Mouse (Mus musculus): ENCODE data around the gene Wdr63. TPM values are rescaled to one million over a fixed set of nuclear protein-coding genes. Genes with fewer than 3 reads are reported as not detected.

Wdr63 gene
- polyA plus RNA-seq, 1 experiment from 2014 or later = 0.31 TPM

GRCm38 (mm10) chr3:146150560-146150959 is 42.6 kb upstream of the Wdr63 start:
- peak overlapping the region; percentile 27 for H3K4me3 ChIP-seq (ENCODE audit: low read depth, low read length)
- H3K9me3 ChIP-seq (ENCODE audit: control insufficient read depth, low read length) = no peaks in the 10 kb centered on the region
- H3K4me1 ChIP-seq (ENCODE audit: control insufficient read depth, insufficient read depth, low read length) = peaks cover 5% of the 10 kb centered on the region
- H3K36me3 ChIP-seq (ENCODE audit: control insufficient read depth, insufficient read depth, low read length) = no peaks in the 10 kb centered on the region
- H3K4me2 ChIP-seq (ENCODE audit: low read depth, low read length) = peak overlapping the region; percentile 74
- no peak overlapping the region for H3K9ac ChIP-seq (replicated peaks; ENCODE audit: low read depth, low read length)
- ATAC-seq (ENCODE audit: low read depth) = no peak
- H3K27me3 ChIP-seq (ENCODE audit: control insufficient read depth, insufficient read depth, low read length) = peaks cover 2% of the 10 kb centered on the region; the same call in 1 of the 2 replicates
- no peak overlapping the region for H3K27ac ChIP-seq (ENCODE audit: low read depth, low read length)
- 16% methylated on average over 11 of the region's 11 CpGs for WGBS

- Histone ChIP-seq H3K27ac (ENCODE audit: low read depth, low read length) (no peak overlapping the region), H3K36me3 (ENCODE audit: control insufficient read depth, insufficient read depth, low read length) (no peaks in the 10 kb centered on the region), H3K9me3 (ENCODE audit: control insufficient read depth, low read length) (no peaks in the 10 kb centered on the region), H3K27me3 (ENCODE audit: control insufficient read depth, insufficient read depth, low read length) (peaks cover 2% of the 10 kb centered on the region; the same call in 1 of the 2 replicates), H3K9ac (replicated peaks; ENCODE audit: low read depth, low read length) (peak overlapping the region; percentile 42; the same call in 1 of the 2 replicates), H3K4me2 (ENCODE audit: low read depth, low read length) (peak overlapping the region; percentile 74), H3K4me3 (ENCODE audit: low read depth, low read length) (peak overlapping the region; percentile 27), H3K4me1 (ENCODE audit: control insufficient read depth, insufficient read depth, low read length) (peaks cover 5% of the 10 kb centered on the region)
- 1% methylated on average over 26 of the region's 26 CpGs for WGBS
- ATAC-seq (ENCODE audit: low read depth) = no peak
These were observed 42.1 kb upstream of the Wdr63 start for GRCm38 (mm10) chr3:146150058-146150400.

GRCm38 (mm10) chr3:146149156-146150057 is 41.5 kb upstream of the Wdr63 start, which contains the start of gene Mcoln2:
Gene Mcoln2 (plus strand): TSS chr3:146149833.
- peak within 1 kb of the TSS; percentile 74 for H3K4me2 ChIP-seq (ENCODE audit: low read depth, low read length)
- H3K36me3 ChIP-seq (ENCODE audit: control insufficient read depth, insufficient read depth, low read length) = no peaks in the 10 kb centered on the region
- no peak within 1 kb of the TSS for H3K27ac ChIP-seq (ENCODE audit: low read depth, low read length)
- 16% methylated on average over 28 of the region's 34 CpGs for WGBS
- ATAC-seq (ENCODE audit: low read depth) = peak; percentile 11; the same call in 1 of the 2 replicates
- H3K4me3 ChIP-seq (ENCODE audit: low read depth, low read length) = peak within 1 kb of the TSS; percentile 27
- H3K9ac ChIP-seq (replicated peaks; ENCODE audit: low read depth, low read length) = peak within 1 kb of the TSS; percentile 42; the same call in 1 of the 2 replicates
- no peaks in the 10 kb centered on the region for H3K9me3 ChIP-seq (ENCODE audit: control insufficient read depth, low read length)
- peaks cover 2% of the 10 kb centered on the region; the same call in 1 of the 2 replicates for H3K27me3 ChIP-seq (ENCODE audit: control insufficient read depth, insufficient read depth, low read length)
- H3K4me1 ChIP-seq (ENCODE audit: control insufficient read depth, insufficient read depth, low read length) = peaks cover 5% of the 10 kb centered on the region

GRCm38 (mm10) chr3:146146131-146146530 is 38.2 kb upstream of the Wdr63 start:
- no peak overlapping the region for H3K27ac ChIP-seq (ENCODE audit: low read depth, low read length)
- H3K4me3 ChIP-seq (ENCODE audit: low read depth, low read length) = no peak overlapping the region
- WGBS = 86% methylated on average over 5 of the region's 5 CpGs
- H3K36me3 ChIP-seq (ENCODE audit: control insufficient read depth, insufficient read depth, low read length) = no peaks in the 10 kb centered on the region
- H3K4me2 ChIP-seq (ENCODE audit: low read depth, low read length) = no peak overlapping the region
- no peak for ATAC-seq (ENCODE audit: low read depth)
- no peaks in the 10 kb centered on the region for H3K9me3 ChIP-seq (ENCODE audit: control insufficient read depth, low read length)
- peaks cover 5% of the 10 kb centered on the region for H3K4me1 ChIP-seq (ENCODE audit: control insufficient read depth, insufficient read depth, low read length)
- peaks cover 2% of the 10 kb centered on the region; the same call in 1 of the 2 replicates for H3K27me3 ChIP-seq (ENCODE audit: control insufficient read depth, insufficient read depth, low read length)
- H3K9ac ChIP-seq (replicated peaks; ENCODE audit: low read depth, low read length) = no peak overlapping the region

- no peaks in the 10 kb centered on the region for H3K36me3 ChIP-seq (ENCODE audit: control insufficient read depth, insufficient read depth, low read length)
- H3K4me2 ChIP-seq (ENCODE audit: low read depth, low read length) = no peak overlapping the region
- H3K9ac ChIP-seq (replicated peaks; ENCODE audit: low read depth, low read length) = no peak overlapping the region
- H3K9me3 ChIP-seq (ENCODE audit: control insufficient read depth, low read length) = no peaks in the 10 kb centered on the region
- peaks cover 5% of the 10 kb centered on the region for H3K4me1 ChIP-seq (ENCODE audit: control insufficient read depth, insufficient read depth, low read length)
- H3K27me3 ChIP-seq (ENCODE audit: control insufficient read depth, insufficient read depth, low read length) = no peaks in the 10 kb centered on the region; the same call in 1 of the 2 replicates
- H3K4me3 ChIP-seq (ENCODE audit: low read depth, low read length) = no peak overlapping the region
- no peak for ATAC-seq (ENCODE audit: low read depth)
- 54% methylated on average over 5 of the region's 5 CpGs for WGBS
- no peak overlapping the region for H3K27ac ChIP-seq (ENCODE audit: low read depth, low read length)
These were observed 37.6 kb upstream of the Wdr63 start for GRCm38 (mm10) chr3:146145501-146145900.

GRCm38 (mm10) chr3:146142523-146142922 is 34.6 kb upstream of the Wdr63 start:
- no peaks in the 10 kb centered on the region for H3K36me3 ChIP-seq (ENCODE audit: control insufficient read depth, insufficient read depth, low read length)
- H3K27ac ChIP-seq (ENCODE audit: low read depth, low read length) = no peak overlapping the region
- H3K4me2 ChIP-seq (ENCODE audit: low read depth, low read length) = no peak overlapping the region
- H3K9ac ChIP-seq (replicated peaks; ENCODE audit: low read depth, low read length) = no peak overlapping the region
- H3K4me3 ChIP-seq (ENCODE audit: low read depth, low read length) = no peak overlapping the region
- H3K27me3 ChIP-seq (ENCODE audit: control insufficient read depth, insufficient read depth, low read length) = no peaks in the 10 kb centered on the region
- no peak for ATAC-seq (ENCODE audit: low read depth)
- no peaks in the 10 kb centered on the region for H3K4me1 ChIP-seq (ENCODE audit: control insufficient read depth, insufficient read depth, low read length)
- 78% methylated on average over 7 of the region's 7 CpGs for WGBS
- no peaks in the 10 kb centered on the region for H3K9me3 ChIP-seq (ENCODE audit: control insufficient read depth, low read length)

GRCm38 (mm10) chr3:146140276-146140675 is 32.3 kb upstream of the Wdr63 start:
- Histone ChIP-seq H3K4me2 (ENCODE audit: low read depth, low read length) (no peak overlapping the region), H3K27ac (ENCODE audit: low read depth, low read length) (no peak overlapping the region), H3K9ac (replicated peaks; ENCODE audit: low read depth, low read length) (no peak overlapping the region), H3K27me3 (ENCODE audit: control insufficient read depth, insufficient read depth, low read length) (no peaks in the 10 kb centered on the region), H3K4me3 (ENCODE audit: low read depth, low read length) (no peak overlapping the region), H3K9me3 (ENCODE audit: control insufficient read depth, low read length) (no peaks in the 10 kb centered on the region), H3K36me3 (ENCODE audit: control insufficient read depth, insufficient read depth, low read length) (no peaks in the 10 kb centered on the region), H3K4me1 (ENCODE audit: control insufficient read depth, insufficient read depth, low read length) (no peaks in the 10 kb centered on the region)
- 96% methylated on average over 7 of the region's 7 CpGs for WGBS
- ATAC-seq (ENCODE audit: low read depth) = no peak

- WGBS = 42% methylated on average over 10 of the region's 10 CpGs
- H3K36me3 ChIP-seq (ENCODE audit: control insufficient read depth, insufficient read depth, low read length) = no peaks in the 10 kb centered on the region
- no peak overlapping the region for H3K27ac ChIP-seq (ENCODE audit: low read depth, low read length)
- H3K27me3 ChIP-seq (ENCODE audit: control insufficient read depth, insufficient read depth, low read length) = no peaks in the 10 kb centered on the region
- H3K9me3 ChIP-seq (ENCODE audit: control insufficient read depth, low read length) = no peaks in the 10 kb centered on the region
- no peak overlapping the region for H3K4me2 ChIP-seq (ENCODE audit: low read depth, low read length)
- no peak overlapping the region for H3K9ac ChIP-seq (replicated peaks; ENCODE audit: low read depth, low read length)
- no peaks in the 10 kb centered on the region for H3K4me1 ChIP-seq (ENCODE audit: control insufficient read depth, insufficient read depth, low read length)
- ATAC-seq (ENCODE audit: low read depth) = no peak
- H3K4me3 ChIP-seq (ENCODE audit: low read depth, low read length) = no peak overlapping the region
These were observed 28.5 kb upstream of the Wdr63 start for GRCm38 (mm10) chr3:146136422-146136821.

GRCm38 (mm10) chr3:146135417-146135816 is 27.5 kb upstream of the Wdr63 start:
- Histone ChIP-seq H3K9me3 (ENCODE audit: control insufficient read depth, low read length) (no peaks in the 10 kb centered on the region), H3K36me3 (ENCODE audit: control insufficient read depth, insufficient read depth, low read length) (no peaks in the 10 kb centered on the region), H3K27me3 (ENCODE audit: control insufficient read depth, insufficient read depth, low read length) (no peaks in the 10 kb centered on the region), H3K4me3 (ENCODE audit: low read depth, low read length) (no peak overlapping the region), H3K9ac (replicated peaks; ENCODE audit: low read depth, low read length) (no peak overlapping the region), H3K4me1 (ENCODE audit: control insufficient read depth, insufficient read depth, low read length) (no peaks in the 10 kb centered on the region), H3K27ac (ENCODE audit: low read depth, low read length) (no peak overlapping the region), H3K4me2 (ENCODE audit: low read depth, low read length) (no peak overlapping the region)
- no peak for ATAC-seq (ENCODE audit: low read depth)
- WGBS = 94% methylated on average over 2 of the region's 2 CpGs
